Mouse (Mus musculus): Measurements from ENCODE around the gene Fam205c. TPM values are rescaled to one million over a fixed set of nuclear protein-coding genes. Genes with fewer than 3 reads are reported as not detected.

The Fam205c gene
- total and polyA plus RNA-seq, 2 experiments from 2014 or later = 3.2 TPM; not detected in 1

DNA sequence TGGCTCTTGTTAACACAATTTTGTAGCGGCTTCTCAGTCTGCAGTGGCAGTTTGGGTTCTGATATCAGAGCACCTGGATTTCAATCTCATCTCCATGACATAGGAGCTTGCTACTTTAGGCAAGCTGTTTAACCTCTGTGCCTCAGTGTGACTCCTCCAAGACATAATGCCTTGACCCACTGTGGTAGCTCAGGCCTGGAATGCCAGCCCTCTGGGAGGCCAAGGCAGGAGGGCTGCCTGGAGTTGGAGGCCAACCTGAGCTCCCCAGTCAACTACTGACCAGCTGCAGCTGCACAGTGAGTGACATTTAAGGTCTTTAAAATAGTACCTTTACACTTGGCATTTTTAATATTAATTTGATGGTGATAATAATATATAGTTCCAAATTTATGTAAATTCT, 41.9 kb upstream of the Fam205c start:
- Histone ChIP-seq H3K27me3 (ENCODE audit: insufficient read depth, low read length) (no peaks in the 10 kb centered on the region), H3K4me3 (ENCODE audit: low read depth, low read length) (no peak overlapping the region), H3K27ac (ENCODE audit: low read depth, low read length) (no peak overlapping the region), H3K36me3 (ENCODE audit: insufficient read depth) (no peaks in the 10 kb centered on the region), H3K4me2 (ENCODE audit: low read depth) (peak overlapping the region; percentile 84; the same call in 1 of the 2 replicates), H3K9me3 (ENCODE audit: low read length) (no peaks in the 10 kb centered on the region), H3K9ac (no peak overlapping the region), H3K4me1 (ENCODE audit: insufficient read depth) (0 out of 2 replicates have a peak, but pooled peaks cover 4% of the 10 kb centered on the region)
- DNase-seq (no peak), ATAC-seq (no peak)
- TF ChIP-seq CTCF (IDR thresholded peaks at IDR 0.05; ENCODE audit: low read depth) = no peak
- 85% methylated on average over 1 of the region's 1 CpGs for WGBS

DNA sequence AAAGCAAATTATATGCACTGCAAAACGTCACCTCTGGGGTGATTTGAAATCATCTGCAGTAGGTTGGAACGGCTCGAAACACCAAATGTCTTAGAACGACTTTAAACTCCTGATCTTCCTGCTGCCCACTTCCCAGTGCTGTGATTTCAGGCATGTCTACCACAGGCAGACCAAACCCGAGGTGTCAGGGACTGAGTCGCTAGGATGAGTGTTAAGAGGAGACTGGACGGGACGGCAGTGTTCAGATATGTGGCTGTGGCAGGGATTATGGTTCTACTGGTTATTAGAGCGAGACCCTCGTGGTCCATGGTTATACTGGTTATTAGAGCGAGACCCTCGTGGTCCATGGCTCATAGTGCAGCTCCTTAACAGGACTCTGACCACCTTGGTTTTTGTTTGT, 41.3 kb upstream of the Fam205c start:
- Histone ChIP-seq H3K9ac (no peak overlapping the region), H3K36me3 (ENCODE audit: insufficient read depth) (no peaks in the 10 kb centered on the region), H3K9me3 (ENCODE audit: low read length) (no peaks in the 10 kb centered on the region), H3K27ac (ENCODE audit: low read depth, low read length) (no peak overlapping the region), H3K4me1 (ENCODE audit: insufficient read depth) (0 out of 2 replicates have a peak, but pooled peaks cover 4% of the 10 kb centered on the region), H3K4me3 (ENCODE audit: low read depth, low read length) (no peak overlapping the region), H3K4me2 (ENCODE audit: low read depth) (no peak overlapping the region), H3K27me3 (ENCODE audit: insufficient read depth, low read length) (no peaks in the 10 kb centered on the region)
- WGBS = 81% methylated on average over 12 of the region's 12 CpGs
- DNase-seq = no peak
- no peak for TF ChIP-seq CTCF (IDR thresholded peaks at IDR 0.05; ENCODE audit: low read depth)
- no peak for ATAC-seq

DNA sequence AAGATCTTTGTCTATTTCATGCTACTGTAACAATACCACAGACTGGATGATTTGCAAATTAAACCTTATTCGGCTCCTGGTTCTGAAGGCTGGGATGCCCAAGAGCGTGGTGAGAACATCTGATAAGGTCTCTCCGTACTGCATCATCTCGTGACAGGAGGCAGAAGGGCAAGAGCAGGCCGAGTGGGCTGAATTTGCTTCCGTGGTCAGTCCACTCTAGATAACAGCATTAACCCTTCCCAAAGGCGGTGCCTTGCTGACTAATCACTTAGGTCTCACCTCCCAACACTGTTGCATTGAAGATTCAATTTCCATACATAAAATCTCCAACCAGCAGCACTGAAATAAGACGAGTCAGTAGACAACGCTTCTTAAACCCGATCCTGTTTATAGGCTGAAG, 39.4 kb upstream of the Fam205c start:
- 0 out of 2 replicates have a peak, but pooled peaks cover 4% of the 10 kb centered on the region for H3K4me1 ChIP-seq (ENCODE audit: insufficient read depth)
- H3K36me3 ChIP-seq (ENCODE audit: insufficient read depth) = no peaks in the 10 kb centered on the region
- no peaks in the 10 kb centered on the region for H3K27me3 ChIP-seq (ENCODE audit: insufficient read depth, low read length)
- H3K4me3 ChIP-seq (ENCODE audit: low read depth, low read length) = no peak overlapping the region
- no peak overlapping the region for H3K4me2 ChIP-seq (ENCODE audit: low read depth)
- H3K9ac ChIP-seq = no peak overlapping the region
- TF ChIP-seq CTCF (IDR thresholded peaks at IDR 0.05; ENCODE audit: low read depth) = no peak
- H3K9me3 ChIP-seq (ENCODE audit: low read length) = no peaks in the 10 kb centered on the region
- 63% methylated on average over 10 of the region's 10 CpGs for WGBS
- ATAC-seq (no peak), DNase-seq (no peak)
- H3K27ac ChIP-seq (ENCODE audit: low read depth, low read length) = no peak overlapping the region

DNA sequence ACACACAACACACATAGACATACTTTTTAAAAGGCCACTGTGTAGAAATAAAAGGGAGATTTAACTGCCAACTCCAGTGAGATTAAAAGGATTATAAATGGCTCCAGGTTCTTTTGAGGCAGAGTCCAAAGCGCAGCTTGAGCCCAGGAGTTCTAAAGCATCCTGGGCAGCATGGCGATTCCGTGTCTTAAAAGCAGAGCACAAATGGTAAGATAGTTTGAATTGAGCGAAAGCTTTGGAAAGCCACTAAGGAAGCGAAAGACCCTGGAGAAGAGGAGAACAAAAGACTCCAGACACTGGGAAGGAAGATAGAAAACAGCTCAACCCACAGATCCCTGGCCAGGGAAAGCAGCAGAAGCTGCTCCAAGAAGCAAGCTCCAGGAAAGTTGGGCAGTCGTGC, 30.9 kb upstream of the Fam205c start:
- Histone ChIP-seq H3K4me1 (ENCODE audit: insufficient read depth) (no peaks in the 10 kb centered on the region), H3K9me3 (ENCODE audit: low read length) (no peaks in the 10 kb centered on the region), H3K36me3 (ENCODE audit: insufficient read depth) (no peaks in the 10 kb centered on the region), H3K9ac (no peak overlapping the region), H3K27ac (ENCODE audit: low read depth, low read length) (no peak overlapping the region), H3K27me3 (ENCODE audit: insufficient read depth, low read length) (no peaks in the 10 kb centered on the region), H3K4me2 (ENCODE audit: low read depth) (no peak overlapping the region), H3K4me3 (ENCODE audit: low read depth, low read length) (no peak overlapping the region)
- ATAC-seq (no peak), DNase-seq (no peak)
- 47% methylated on average over 6 of the region's 6 CpGs for WGBS
- no peak for TF ChIP-seq CTCF (IDR thresholded peaks at IDR 0.05; ENCODE audit: low read depth)

DNA sequence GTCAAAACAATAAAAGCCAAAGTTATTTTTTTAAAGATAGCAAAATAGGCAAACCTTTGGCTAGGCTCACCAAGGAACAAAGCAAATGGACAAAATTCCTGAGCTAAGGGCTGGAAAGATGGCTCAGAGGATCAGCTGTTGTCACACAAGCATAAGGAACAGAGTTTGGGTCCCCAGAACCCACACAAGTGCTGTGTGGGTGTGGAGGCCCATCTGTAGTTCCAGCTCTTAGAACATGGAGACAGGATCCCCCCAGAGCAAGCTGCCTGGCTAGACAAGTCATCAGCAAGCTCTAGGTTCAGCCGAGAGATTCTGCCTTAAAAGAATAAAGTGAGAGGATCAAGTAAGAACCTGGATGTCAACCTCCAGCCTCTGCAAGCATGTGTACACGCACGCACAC, 30.5 kb upstream of the Fam205c start:
- DNase-seq = no peak
- no peak for TF ChIP-seq CTCF (IDR thresholded peaks at IDR 0.05; ENCODE audit: low read depth)
- Histone ChIP-seq H3K4me3 (ENCODE audit: low read depth, low read length) (no peak overlapping the region), H3K36me3 (ENCODE audit: insufficient read depth) (no peaks in the 10 kb centered on the region), H3K27me3 (ENCODE audit: insufficient read depth, low read length) (no peaks in the 10 kb centered on the region), H3K4me1 (ENCODE audit: insufficient read depth) (no peaks in the 10 kb centered on the region), H3K9ac (no peak overlapping the region), H3K27ac (ENCODE audit: low read depth, low read length) (no peak overlapping the region), H3K4me2 (ENCODE audit: low read depth) (no peak overlapping the region), H3K9me3 (ENCODE audit: low read length) (no peaks in the 10 kb centered on the region)
- WGBS = 77% methylated on average over 3 of the region's 3 CpGs
- ATAC-seq = no peak

DNA sequence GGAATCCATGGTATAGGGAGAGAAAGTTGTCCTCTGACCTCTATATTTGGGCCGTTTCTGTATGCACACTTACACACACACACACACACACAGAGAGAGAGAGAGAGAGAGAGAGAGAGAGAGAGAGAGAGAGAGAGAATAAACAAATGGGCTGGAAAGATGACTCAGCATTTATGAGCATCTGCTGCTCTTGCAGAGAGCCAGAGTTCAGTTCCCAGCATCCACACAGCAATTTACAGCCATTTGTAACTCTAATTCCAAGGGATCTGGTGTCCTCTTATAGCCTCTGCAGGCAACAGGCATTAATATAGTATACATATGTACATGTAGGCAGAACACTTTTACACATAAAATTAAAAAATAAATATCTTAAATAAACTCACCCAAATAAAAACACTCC, 29.9 kb upstream of the Fam205c start:
- H3K4me3 ChIP-seq (ENCODE audit: low read depth, low read length) = no peak overlapping the region
- H3K4me1 ChIP-seq (ENCODE audit: insufficient read depth) = no peaks in the 10 kb centered on the region
- no peaks in the 10 kb centered on the region for H3K27me3 ChIP-seq (ENCODE audit: insufficient read depth, low read length)
- no peaks in the 10 kb centered on the region for H3K9me3 ChIP-seq (ENCODE audit: low read length)
- no peak for DNase-seq
- H3K4me2 ChIP-seq (ENCODE audit: low read depth) = no peak overlapping the region
- 86% methylated on average over 1 of the region's 1 CpGs for WGBS
- no peak overlapping the region for H3K9ac ChIP-seq
- TF ChIP-seq CTCF (IDR thresholded peaks at IDR 0.05; ENCODE audit: low read depth) = no peak
- H3K27ac ChIP-seq (ENCODE audit: low read depth, low read length) = no peak overlapping the region
- ATAC-seq = no peak
- H3K36me3 ChIP-seq (ENCODE audit: insufficient read depth) = no peaks in the 10 kb centered on the region

DNA sequence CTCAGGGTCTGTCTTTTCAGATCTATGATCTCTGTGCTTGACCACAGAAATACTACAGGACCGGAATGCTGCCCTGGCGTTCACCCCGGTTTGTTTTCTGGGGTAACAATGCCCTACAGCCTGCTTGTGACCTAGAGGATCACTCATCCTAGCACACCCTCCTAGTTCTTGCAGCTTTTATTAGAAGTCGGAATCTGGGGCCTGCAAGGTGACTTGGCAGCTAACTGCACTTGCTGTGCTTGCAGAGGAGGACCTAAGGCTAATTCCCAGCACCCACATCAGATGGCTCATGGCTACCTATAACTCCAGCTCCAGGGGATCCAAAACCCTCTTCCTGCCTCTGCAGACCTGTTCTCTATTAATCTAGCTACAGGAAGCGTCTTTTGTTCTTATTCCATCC, 28.7 kb upstream of the Fam205c start:
- no peak overlapping the region for H3K9ac ChIP-seq
- no peaks in the 10 kb centered on the region for H3K4me1 ChIP-seq (ENCODE audit: insufficient read depth)
- no peak for TF ChIP-seq CTCF (IDR thresholded peaks at IDR 0.05; ENCODE audit: low read depth)
- 90% methylated on average over 5 of the region's 5 CpGs for WGBS
- DNase-seq (no peak), ATAC-seq (no peak)
- no peak overlapping the region for H3K4me2 ChIP-seq (ENCODE audit: low read depth)
- H3K36me3 ChIP-seq (ENCODE audit: insufficient read depth) = no peaks in the 10 kb centered on the region
- no peak overlapping the region for H3K27ac ChIP-seq (ENCODE audit: low read depth, low read length)
- H3K9me3 ChIP-seq (ENCODE audit: low read length) = no peaks in the 10 kb centered on the region
- no peaks in the 10 kb centered on the region for H3K27me3 ChIP-seq (ENCODE audit: insufficient read depth, low read length)
- no peak overlapping the region for H3K4me3 ChIP-seq (ENCODE audit: low read depth, low read length)

DNA sequence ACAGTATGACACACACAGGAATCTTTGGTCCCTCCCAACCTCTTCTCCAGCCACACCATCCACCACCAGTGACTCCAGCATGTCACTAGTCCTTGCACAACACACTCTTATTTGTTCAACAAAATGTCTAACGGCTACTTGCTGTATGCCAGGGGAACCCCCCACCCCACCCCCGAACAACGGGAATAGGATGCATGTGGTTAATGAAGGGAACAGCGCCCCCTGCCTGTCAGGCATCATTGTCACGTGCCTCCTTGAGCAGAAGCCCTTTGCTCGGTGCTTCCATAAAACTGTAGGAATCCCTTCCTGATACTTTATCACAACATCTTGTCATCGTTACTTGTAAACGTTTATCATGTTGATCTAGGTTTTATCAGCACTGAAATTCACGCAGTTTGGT, 28.1 kb upstream of the Fam205c start:
- no peak overlapping the region for H3K4me3 ChIP-seq (ENCODE audit: low read depth, low read length)
- WGBS = 65% methylated on average over 9 of the region's 9 CpGs
- H3K36me3 ChIP-seq (ENCODE audit: insufficient read depth) = no peaks in the 10 kb centered on the region
- TF ChIP-seq CTCF (IDR thresholded peaks at IDR 0.05; ENCODE audit: low read depth) = peak; percentile 57
- no peaks in the 10 kb centered on the region for H3K9me3 ChIP-seq (ENCODE audit: low read length)
- no peak for ATAC-seq
- H3K27me3 ChIP-seq (ENCODE audit: insufficient read depth, low read length) = no peaks in the 10 kb centered on the region
- no peak overlapping the region for H3K27ac ChIP-seq (ENCODE audit: low read depth, low read length)
- DNase-seq = no peak
- no peak overlapping the region for H3K9ac ChIP-seq
- H3K4me1 ChIP-seq (ENCODE audit: insufficient read depth) = no peaks in the 10 kb centered on the region
- H3K4me2 ChIP-seq (ENCODE audit: low read depth) = no peak overlapping the region
